Mouse (Mus musculus) R1 (cell line): ENCODE results near the gene Rbm3.
"Not testable (repeated sequence)": the region's sequence is repeated elsewhere in the genome, so short reads cannot be mapped to it uniquely, and the experiment has no call there.

Experiments used
- DNase-seq: peaks from one replicate; pipeline ENCODE4 v3.0.0-alpha.2; 2018; ENCODE audit warnings: low read depth, low spot score

The Rbm3 gene

GRCm38 (mm10) chrX:8131393-8131792 is 14.3 kb downstream of the Rbm3 start:
- no peak for DNase-seq

GRCm38 (mm10) chrX:8125235-8125634 is 20.4 kb downstream of the Rbm3 start:
- peak; percentile 56 for DNase-seq

- no peak for DNase-seq
Observed at GRCm38 (mm10) chrX:8123821-8124470, 21.7 kb downstream of the Rbm3 start.

GRCm38 (mm10) chrX:8117264-8117663 is 28.4 kb downstream of the Rbm3 start:
- no peak for DNase-seq

- DNase-seq: no peak
Observed at GRCm38 (mm10) chrX:8115275-8115674, 30.4 kb downstream of the Rbm3 start.

GRCm38 (mm10) chrX:8105019-8105418 is 40.7 kb downstream of the Rbm3 start:
- no peak for DNase-seq

- no peak for DNase-seq
Observed at GRCm38 (mm10) chrX:8102213-8102668, 43.4 kb downstream of the Rbm3 start.

GRCm38 (mm10) chrX:8101017-8101416 is 44.7 kb downstream of the Rbm3 start:
- DNase-seq: peak; percentile 75

GRCm38 (mm10) chrX:8099435-8099834 is 46.2 kb downstream of the Rbm3 start:
- no peak for DNase-seq

- peak; percentile 97 for DNase-seq
Observed at GRCm38 (mm10) chrX:8096787-8097242, 48.9 kb downstream of the Rbm3 start.

GRCm38 (mm10) chrX:8096068-8096786 is 49.5 kb downstream of the Rbm3 start:
- not testable (repeated sequence) for DNase-seq

GRCm38 (mm10) chrX:8095546-8095945 is 50.1 kb downstream of the Rbm3 start:
- DNase-seq: no peak

- DNase-seq: not testable (repeated sequence)
Observed at GRCm38 (mm10) chrX:8090954-8091347, 54.7 kb downstream of the Rbm3 start.

- no peak for DNase-seq
Observed at GRCm38 (mm10) chrX:8090346-8090953, 55.2 kb downstream of the Rbm3 start, which contains the start of gene Was. Was (minus strand) TSS chrX:8090498.

- DNase-seq: no peak
Observed at GRCm38 (mm10) chrX:8089746-8090145, 55.9 kb downstream of the Rbm3 start.
